Mouse (Mus musculus) ZHBTc4 (cell line): ENCODE measurements at regions not wholly inside any gene's neighbourhood (a gene's known extent, or its start where the extent isn't known, plus 50 kb on each side); places are given as distances from the start of the nearest gene placed in this dataset.

ENCODE experiments used
- DNase-seq: peaks from one replicate; pipeline ENCODE4 v3.0.0-alpha.2; 2011; ENCODE audit warnings: low read depth, low spot score

DNA sequence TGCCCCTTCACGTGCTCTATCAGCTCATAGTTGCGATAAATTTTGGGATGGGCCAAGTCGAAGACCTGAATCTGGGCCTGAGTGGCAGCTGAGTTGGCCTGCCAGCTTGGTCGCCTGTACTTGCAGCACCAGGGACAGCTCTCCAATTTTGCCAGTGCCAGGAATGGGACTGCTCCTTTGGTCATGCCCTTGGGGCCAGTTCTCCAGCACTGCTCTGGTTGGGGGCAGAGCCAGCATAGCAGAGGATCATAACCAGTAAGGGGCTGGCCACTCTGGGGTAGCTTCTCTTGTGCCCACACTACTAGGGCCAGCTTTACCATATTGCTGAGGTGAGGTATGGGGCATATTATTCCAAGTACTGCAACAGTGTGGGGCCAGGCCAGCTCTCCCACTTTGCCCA is 397.0 kb upstream of the Cadm2 start:
- peak; percentile 16 for DNase-seq

DNA sequence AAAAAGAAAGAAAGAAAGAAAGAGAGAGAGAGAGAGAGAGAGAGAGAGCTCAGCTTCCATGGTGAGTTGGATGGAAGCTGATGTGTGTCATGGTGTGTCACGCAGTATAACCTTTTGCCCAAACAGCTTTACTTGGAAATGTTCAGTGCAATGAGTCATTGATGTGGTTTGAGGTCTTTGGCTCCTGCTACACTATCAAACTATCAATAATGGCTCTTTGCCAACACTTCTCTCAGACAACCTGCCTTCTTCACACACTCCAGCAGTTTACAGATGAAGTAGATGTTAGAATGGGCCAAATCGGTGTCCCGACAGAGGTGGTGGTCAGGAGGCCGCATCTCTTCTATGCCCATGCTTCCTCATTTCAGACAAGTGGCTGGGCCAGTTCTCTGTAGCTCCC is 369.0 kb upstream of the Cadm2 start:
- no peak for DNase-seq

DNA sequence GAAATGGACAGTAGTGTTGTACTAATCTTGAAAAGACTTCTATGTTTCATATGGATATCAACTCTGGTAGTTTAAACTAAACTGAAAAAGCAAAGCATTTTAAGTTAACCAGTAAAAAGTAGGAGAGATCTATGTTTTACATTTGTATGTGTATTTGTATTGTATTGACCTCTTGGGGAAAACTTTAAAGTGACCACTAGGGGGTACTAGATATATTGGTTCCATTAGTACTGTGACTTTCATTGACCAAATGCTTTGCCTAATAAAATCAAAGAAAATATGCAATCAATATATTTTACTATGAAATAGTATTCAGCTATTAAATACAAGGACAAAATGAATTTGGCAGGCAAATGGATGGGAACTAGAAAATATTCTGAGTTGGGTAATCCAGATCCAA is 355.9 kb upstream of the Cadm2 start:
- DNase-seq = peak; percentile 2

GRCm38 (mm10) chr16:67968311-67969145 is 347.8 kb upstream of the Cadm2 start:
- DNase-seq = no peak

DNA sequence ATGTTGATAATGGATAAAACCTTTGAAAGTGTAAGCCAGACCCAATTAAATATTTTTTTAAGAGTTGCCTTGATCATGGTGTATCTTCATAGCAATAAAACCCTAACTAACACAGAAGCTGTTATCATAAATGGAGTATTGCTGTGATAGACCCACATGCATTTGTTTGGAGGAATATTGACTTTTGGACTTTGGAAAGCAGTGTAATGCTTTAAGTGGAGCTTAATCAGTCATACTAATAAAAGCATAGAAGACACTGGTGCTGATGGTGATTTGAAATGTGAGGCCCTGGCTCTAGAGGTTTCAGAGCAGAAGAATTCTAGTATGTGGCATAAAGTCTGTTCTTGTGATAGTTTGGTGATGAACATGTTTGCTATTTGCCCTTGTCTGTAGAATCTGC is 328.4 kb upstream of the Cadm2 start:
- no peak for DNase-seq

- no peak for DNase-seq
These were observed 323.7 kb upstream of the Cadm2 start for GRCm38 (mm10) chr16:67944406-67944805.

GRCm38 (mm10) chr16:67919175-67919574 is 298.5 kb upstream of the Cadm2 start:
- DNase-seq = no peak

DNA sequence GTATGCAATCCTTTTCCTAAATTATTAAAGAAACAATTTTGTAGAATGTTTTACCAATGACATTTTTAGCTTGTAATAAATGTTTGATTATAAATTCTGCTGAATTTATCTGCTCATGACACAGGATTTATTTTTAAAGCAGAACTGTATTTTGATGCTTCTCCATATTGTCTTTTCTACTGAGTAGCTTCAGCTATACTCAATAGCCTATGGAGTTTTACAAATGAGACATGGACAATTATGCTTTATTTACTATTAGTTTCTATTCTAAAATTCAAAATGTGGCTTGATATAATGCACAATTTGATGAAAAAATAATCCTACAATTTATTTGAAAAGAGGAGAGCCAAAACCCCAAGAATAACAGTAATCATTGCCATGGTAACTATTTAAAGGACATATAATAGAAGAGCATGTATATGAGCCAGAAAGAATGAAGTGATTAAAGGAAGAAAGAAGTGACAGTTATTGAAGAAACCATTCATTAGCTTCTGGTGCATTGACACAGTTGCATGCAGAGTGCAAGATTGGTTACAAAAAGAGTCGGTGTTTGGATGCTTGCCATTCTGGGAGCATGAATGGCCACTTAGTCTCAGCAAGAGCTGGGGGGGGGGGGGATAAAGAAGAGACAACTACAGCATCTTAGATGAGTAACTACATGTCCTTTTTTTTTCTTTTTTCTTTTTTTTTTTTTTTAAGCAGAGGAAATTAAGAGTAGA is 250.8 kb upstream of the Cadm2 start:
- DNase-seq = no peak

DNA sequence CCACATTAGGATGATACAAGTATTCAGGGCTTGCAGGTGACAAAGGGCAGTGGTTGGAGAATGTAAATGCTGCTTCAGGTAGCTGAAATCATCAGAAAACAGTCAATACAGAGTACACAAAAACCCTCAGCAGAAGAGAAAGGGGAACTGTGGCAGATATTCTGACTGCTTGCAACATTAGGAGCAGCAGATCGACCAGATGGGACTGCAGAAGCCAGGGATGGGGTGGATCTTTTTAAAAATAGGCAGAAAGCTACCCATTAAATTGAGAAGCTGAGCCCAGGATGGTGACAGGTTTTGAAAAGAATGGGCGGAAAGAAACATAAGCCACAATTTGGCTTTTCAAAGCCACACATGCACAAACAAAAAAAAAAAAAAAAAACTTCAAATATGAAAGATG is 229.5 kb upstream of the Cadm2 start:
- no peak for DNase-seq

DNA sequence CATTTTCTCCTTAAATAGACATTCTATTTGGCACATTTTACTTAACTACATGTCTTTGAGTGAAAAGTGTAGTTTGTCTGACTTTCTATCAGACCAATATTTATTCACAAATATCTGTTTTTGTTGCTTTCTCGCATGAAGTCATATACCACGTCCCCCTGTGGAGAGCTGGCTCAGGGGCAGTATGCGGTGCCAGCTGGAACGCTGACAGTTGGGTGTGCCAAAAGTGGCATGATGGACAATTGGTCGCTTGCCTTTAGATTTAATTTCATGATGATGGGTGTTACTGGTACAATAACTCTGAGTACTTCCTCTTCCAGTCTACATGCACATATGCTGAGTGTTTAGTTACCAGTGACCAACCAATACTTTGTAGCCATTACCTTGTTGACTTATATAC is 223.8 kb upstream of the Cadm2 start:
- DNase-seq = no peak

DNA sequence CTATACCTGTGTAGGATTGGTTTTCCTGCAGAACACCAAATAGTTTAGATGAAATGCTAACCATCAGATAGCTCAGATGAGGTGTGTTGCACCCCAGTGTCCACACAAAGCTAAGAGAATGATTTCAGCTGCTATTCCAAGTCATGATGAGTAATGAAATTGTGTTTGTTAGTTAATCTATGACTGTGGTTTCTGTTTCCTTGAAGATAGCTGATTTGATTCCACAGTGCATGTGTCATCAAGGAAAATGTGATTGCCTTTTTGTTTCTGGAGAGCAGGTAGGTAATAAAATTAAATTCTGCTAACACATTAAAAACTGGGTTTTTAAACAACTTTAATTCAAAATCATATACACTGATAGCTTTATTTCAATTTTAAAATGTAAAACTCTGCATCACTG is 176.5 kb upstream of the Cadm2 start:
- DNase-seq = no peak

GRCm38 (mm10) chr16:67776091-67776490 is 155.4 kb upstream of the Cadm2 start:
- DNase-seq = peak; percentile 61

GRCm38 (mm10) chr16:67769114-67769513 is 148.4 kb upstream of the Cadm2 start:
- DNase-seq = peak; percentile 5

- no peak for DNase-seq
These were observed 114.7 kb upstream of the Cadm2 start for GRCm38 (mm10) chr16:67735398-67735797.

- DNase-seq = no peak
These were observed 77.9 kb upstream of the Cadm2 start for GRCm38 (mm10) chr16:67698619-67699018.
